In genomic region chr6:88627317-88627811, GRCm38 (mm10) we compare ENCODE assay signal across 8 mouse cellular contexts. TPM values are rescaled to one million over a fixed set of nuclear protein-coding genes. Genes with fewer than 3 reads are reported as not detected.
DNase-seq lines count a peak whose midpoint lies in the region; ATAC-seq and TF ChIP-seq lines count a peak whose summit lies in the region.

No protein-coding gene starts in this region.

- H3K9ac ChIP-seq in embryonic facial prominence, embryonic 11.5 days (replicated peaks; ENCODE audit: low read length): peak overlapping the region; percentile 72
- H3K9ac ChIP-seq in intestine, postnatal 0 days (ENCODE audit: low read depth, low read length): peak overlapping the region; percentile 38
- peak overlapping the region; percentile 72 for H3K9ac ChIP-seq in limb, embryonic 13.5 days
- peak overlapping the region; percentile 82 for H3K9ac ChIP-seq in midbrain, embryonic 16.5 days (ENCODE audit: low read depth, low read length)

- no peaks in the 10 kb centered on the region for H3K4me1 ChIP-seq in embryonic facial prominence, embryonic 11.5 days (ENCODE audit: control insufficient read depth, insufficient read depth, low read length)
- peaks cover 8% of the 10 kb centered on the region; the same call in 1 of the 2 replicates for H3K4me1 ChIP-seq in intestine, postnatal 0 days (replicated peaks; ENCODE audit: control insufficient read depth, insufficient read depth, low read length)
- H3K4me1 ChIP-seq in limb, embryonic 13.5 days: peaks cover 10% of the 10 kb centered on the region
- H3K4me1 ChIP-seq in midbrain, embryonic 16.5 days (ENCODE audit: control insufficient read depth, insufficient read depth, low read length): peaks cover 12% of the 10 kb centered on the region

- H3K4me3 ChIP-seq in embryonic facial prominence, embryonic 11.5 days (ENCODE audit: low read depth, low read length): peak overlapping the region; percentile 46
- peak overlapping the region; percentile 32 for H3K4me3 ChIP-seq in intestine, postnatal 0 days (ENCODE audit: low read depth, low read length)
- H3K4me3 ChIP-seq in limb, embryonic 13.5 days: peak overlapping the region; percentile 51
- H3K4me3 ChIP-seq in midbrain, embryonic 16.5 days (ENCODE audit: low read depth, low read length): peak overlapping the region; percentile 62

- H3K27me3 ChIP-seq in embryonic facial prominence, embryonic 11.5 days (ENCODE audit: control insufficient read depth, insufficient read depth, low read length): no peaks in the 10 kb centered on the region
- H3K27me3 ChIP-seq in intestine, postnatal 0 days (replicated peaks; ENCODE audit: control insufficient read depth, insufficient read depth, low read length): no peaks in the 10 kb centered on the region
- H3K27me3 ChIP-seq in limb, embryonic 13.5 days: 0 out of 2 replicates have a peak, but pooled peaks cover 9% of the 10 kb centered on the region
- H3K27me3 ChIP-seq in midbrain, embryonic 16.5 days (ENCODE audit: control insufficient read depth, insufficient read depth, low read depth, low read length): no peaks in the 10 kb centered on the region

- ATAC-seq in embryonic facial prominence, embryonic 11.5 days (replicated peaks; ENCODE audit: insufficient number of reproducible peaks, low FRiP score, low TSS enrichment, low read depth): peak; percentile 91
- peak; percentile 55 for ATAC-seq in intestine, postnatal 0 days
- ATAC-seq in limb, embryonic 13.5 days (ENCODE audit: low FRiP score, low read depth): peak; percentile 85
- ATAC-seq in midbrain, embryonic 16.5 days: peak; percentile 96

- peak overlapping the region; percentile 96 for H3K4me2 ChIP-seq in embryonic facial prominence, embryonic 11.5 days (ENCODE audit: low read depth, low read length)
- peak overlapping the region; percentile 93 for H3K4me2 ChIP-seq in intestine, postnatal 0 days (replicated peaks; ENCODE audit: low read depth)
- peak overlapping the region; percentile 96 for H3K4me2 ChIP-seq in limb, embryonic 13.5 days (replicated peaks)
- peak overlapping the region; percentile 97 for H3K4me2 ChIP-seq in midbrain, embryonic 16.5 days (ENCODE audit: low read length)

- H3K9me3 ChIP-seq in embryonic facial prominence, embryonic 11.5 days (replicated peaks; ENCODE audit: control insufficient read depth, low read length): no peaks in the 10 kb centered on the region
- H3K9me3 ChIP-seq in intestine, postnatal 0 days (ENCODE audit: control insufficient read depth): no peaks in the 10 kb centered on the region
- H3K9me3 ChIP-seq in limb, embryonic 13.5 days: no peaks in the 10 kb centered on the region
- H3K9me3 ChIP-seq in midbrain, embryonic 16.5 days (replicated peaks; ENCODE audit: control insufficient read depth, low read length, poor library complexity, severe bottlenecking): no peaks in the 10 kb centered on the region

- H3K36me3 ChIP-seq in embryonic facial prominence, embryonic 11.5 days (replicated peaks; ENCODE audit: control insufficient read depth, insufficient read depth, low read depth, low read length): no peaks in the 10 kb centered on the region
- H3K36me3 ChIP-seq in intestine, postnatal 0 days (ENCODE audit: control insufficient read depth, insufficient read depth): no peaks in the 10 kb centered on the region
- no peaks in the 10 kb centered on the region for H3K36me3 ChIP-seq in limb, embryonic 13.5 days
- no peaks in the 10 kb centered on the region for H3K36me3 ChIP-seq in midbrain, embryonic 16.5 days (ENCODE audit: control insufficient read depth, insufficient read depth, low read length)

- DNase-seq in left cerebral cortex, adult 18-20 months (ENCODE audit: low spot score in 2 of 2): peak; percentile 37 to 68
- no peak for DNase-seq in left cerebral cortex, adult 11 months (ENCODE audit: low spot score)
- peak; percentile 90 for DNase-seq in embryonic facial prominence, embryonic 11.5 days (ENCODE audit: low spot score)
- peak; percentile 97 for DNase-seq in heart, adult 11 months
- DNase-seq in spleen, postnatal 4 days (ENCODE audit: low spot score in 2 of 2): peak; percentile 59 to 82

- under 1% methylated on average over 51 of the region's 51 CpGs for WGBS in embryonic facial prominence, embryonic 11.5 days
- WGBS in intestine, postnatal 0 days: 1% methylated on average over 51 of the region's 51 CpGs
- 1% methylated on average over 51 of the region's 51 CpGs for WGBS in limb, embryonic 13.5 days
- under 1% methylated on average over 51 of the region's 51 CpGs for WGBS in midbrain, embryonic 16.5 days

- TF ChIP-seq CTCF in intestine, postnatal 0 days (IDR thresholded peaks at IDR 0.05; ENCODE audit: low read depth): no peak

- no peak overlapping the region for H3K27ac ChIP-seq in embryonic facial prominence, embryonic 11.5 days (replicated peaks; ENCODE audit: low read depth, low read length)
- no peak overlapping the region for H3K27ac ChIP-seq in intestine, postnatal 0 days (ENCODE audit: low read depth, low read length)
- H3K27ac ChIP-seq in limb, embryonic 13.5 days: no peak overlapping the region
- peak overlapping the region; percentile 90 for H3K27ac ChIP-seq in midbrain, embryonic 16.5 days (ENCODE audit: low read length)

RNA-seq across cellular contexts. Expression of gene Kbtbd12, which starts 10.4 kb away (rescaled TPM):
- under 1 TPM; 0.49 to 0.63 TPM for total RNA-seq in left cerebral cortex, adult 18-20 months (2021)
- not detected in 2 replicates for polyA plus RNA-seq in embryonic facial prominence, embryonic 11.5 days (2014; fragmentation: Nextera tagmentation; extraction: Ambion mirVana)
- 0.12 and 0.27 TPM in 2 replicates for polyA plus RNA-seq in intestine, postnatal 0 days (2015; fragmentation: Nextera tagmentation; extraction: Ambion mirVana)
- polyA plus RNA-seq in limb, embryonic 13.5 days (2015; fragmentation: Nextera tagmentation; extraction: Ambion mirVana): 0.51 and 0.54 TPM in 2 replicates
- 0.12 and 1.1 TPM in 2 replicates for polyA plus RNA-seq in midbrain, embryonic 16.5 days (2015; fragmentation: Nextera tagmentation; extraction: Ambion mirVana)
